Mouse (Mus musculus) gastrocnemius, adult 2 months (tissue): ENCODE results near the gene Eno3. TPM values are rescaled to one million over a fixed set of nuclear protein-coding genes. Genes with fewer than 3 reads are reported as not detected.

ENCODE experiments used
- DNase-seq: peaks from one replicate; pipeline ENCODE4 v3.0.0; 2022
- H3K27ac ChIP-seq: fragments of 200-600 bp; 2 replicates; pipeline ENCODE4 v1.8.1; 2022; ENCODE audit warnings: mild to moderate bottlenecking
- H3K4me3 ChIP-seq: fragments of 200-600 bp; 2 replicates; pipeline ENCODE4 v1.8.1; 2022; ENCODE audit warnings: mild to moderate bottlenecking, moderate library complexity
- CTCF ChIP-seq: fragments of 200-600 bp; IDR thresholded peaks from 2 replicates; pipeline ENCODE4 v1.8.1; 2022; ENCODE audit warnings: antibody characterized with exemption, mild to moderate bottlenecking, moderate library complexity
- intact Hi-C: fragments of 180-260 bp; cut with DNase I; formaldehyde crosslinking; loops from one replicate; pipeline ENCODE4 v1.15.1; 2025
- total RNA-seq, 2 experiments: library from RNA; stranded (reverse); gene quantifications; 2 replicates each; pipeline ENCODE4 v1.2.3; 2021

Gene Eno3
- total RNA-seq, 2 experiments from 2014 or later = 7,153 to 7,488 TPM

DNA sequence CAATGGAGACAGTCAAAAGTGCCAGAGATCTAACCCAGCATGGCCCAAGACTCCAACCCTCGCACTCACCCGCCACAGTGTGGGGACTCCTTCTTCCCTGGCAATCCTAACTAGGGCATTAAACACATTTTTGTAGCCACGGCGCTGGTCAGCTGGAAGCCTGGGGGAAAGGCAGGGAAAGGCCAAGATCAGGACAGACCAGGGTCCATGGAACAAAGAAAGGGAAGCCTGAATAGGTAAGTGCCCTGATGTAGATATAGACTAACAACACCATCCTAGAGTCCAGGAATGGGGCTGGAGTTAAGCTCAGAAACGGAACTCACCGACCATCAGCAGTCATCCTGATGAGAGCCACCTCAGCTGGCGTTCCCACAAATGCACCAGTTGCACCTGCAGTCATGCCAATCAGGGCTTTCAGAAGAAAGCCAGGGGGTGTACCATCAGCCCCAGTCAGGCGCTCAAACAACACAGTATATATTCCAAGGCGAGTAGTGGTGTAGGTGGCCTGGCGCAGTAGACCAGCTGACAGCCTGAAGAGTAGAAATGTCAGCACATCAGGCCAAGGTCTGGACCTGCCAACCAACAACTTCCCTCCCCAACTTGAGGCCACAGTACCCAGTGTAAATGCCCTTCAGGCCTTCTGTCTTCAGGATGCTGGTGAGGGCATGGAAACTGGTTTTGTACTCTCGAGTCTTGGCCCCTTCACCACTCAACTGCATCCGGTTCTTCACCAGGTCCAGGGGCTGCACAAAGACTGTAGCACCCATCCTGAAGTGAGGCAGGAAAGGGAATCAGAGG is 11.3 kb upstream of the Eno3 start:
- intact Hi-C loops = loop anchor here (10.0 kb wide), 1 partner anchor 651 kb away; the partner anchor contains the start of genes Gabarap and Phf23
- TF ChIP-seq CTCF = no peak
- Histone ChIP-seq H3K4me3 (peak overlapping the region; percentile 91), H3K27ac (peak overlapping the region; percentile 97)
- DNase-seq = no peak

DNA sequence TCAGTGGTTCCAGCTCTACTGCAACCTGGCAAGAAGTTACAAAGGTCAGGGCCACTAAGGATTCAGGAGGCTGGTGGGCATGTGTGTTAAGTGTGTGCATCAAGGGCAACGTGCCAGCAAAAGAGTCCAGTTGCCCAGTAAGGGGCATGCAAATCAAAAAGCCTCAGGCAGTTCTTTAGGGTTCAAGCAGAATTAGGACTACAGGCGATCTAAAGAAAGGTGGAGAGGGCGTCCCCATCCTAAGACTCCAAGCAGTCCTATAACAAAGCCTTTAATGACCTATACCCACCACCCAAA is 10.8 kb upstream of the Eno3 start:
- intact Hi-C loops = loop anchor here (10.0 kb wide), 1 partner anchor 651 kb away; the partner anchor contains the start of genes Gabarap and Phf23
- H3K27ac ChIP-seq = peak overlapping the region; percentile 97

DNA sequence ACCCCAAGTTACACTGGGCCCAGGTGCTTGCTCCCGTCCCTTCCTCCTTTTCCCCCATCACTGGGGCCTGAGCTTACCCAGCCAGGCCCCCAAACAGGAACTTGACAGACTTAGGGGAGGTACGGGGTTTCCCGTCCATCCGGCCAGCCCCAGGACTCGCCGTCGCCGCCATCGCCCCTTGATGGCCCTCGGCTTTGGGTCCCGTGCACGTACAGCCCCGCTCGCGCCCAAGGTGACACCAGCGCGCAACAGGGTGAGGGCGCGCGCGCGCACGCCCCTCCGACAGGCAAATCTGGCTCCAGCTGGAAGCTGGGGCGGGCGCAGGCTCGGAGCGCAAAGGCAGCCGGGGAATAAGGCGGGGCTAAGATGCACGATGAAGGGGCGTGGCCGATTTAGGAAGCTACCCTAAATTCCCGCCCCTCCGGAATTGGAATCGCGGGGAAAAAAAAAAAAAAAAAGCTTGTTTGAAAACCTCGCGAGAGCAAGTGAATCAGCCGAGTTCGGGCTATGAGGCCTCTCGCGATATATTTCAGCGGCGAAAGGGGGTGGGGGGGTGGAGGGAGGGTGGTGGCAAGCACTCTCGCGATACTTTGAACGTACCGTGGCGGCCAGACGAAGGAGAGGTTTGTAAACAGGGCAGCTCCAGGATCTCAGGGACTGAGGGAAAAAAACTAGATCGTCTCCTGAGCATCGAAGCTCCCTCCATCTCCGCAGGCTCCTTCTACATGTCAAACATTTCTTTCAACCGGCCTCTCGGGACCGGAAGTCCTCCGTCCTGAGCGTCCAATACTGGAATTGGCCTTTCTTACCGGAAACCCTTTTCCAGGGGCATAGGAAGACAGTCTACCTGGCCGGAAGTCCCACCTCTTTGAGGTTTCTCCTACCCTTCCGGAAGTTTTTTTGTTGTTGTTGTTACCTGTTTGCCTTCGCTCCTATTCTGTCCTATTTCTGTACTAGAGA is 10.0 kb upstream of the Eno3 start, which contains the start of the genes Rnf167 and Slc25a11:
TSS of gene Rnf167 (plus strand) at position 545 of the 960 bp plus-strand sequence.
TSS of gene Slc25a11 (minus strand) at position 789 of the 960 bp plus-strand sequence.
- H3K27ac ChIP-seq = peak within 1 kb of the TSS; percentile 97
- H3K4me3 ChIP-seq = peak within 1 kb of the TSS; percentile 91
- peak; percentile 98 for DNase-seq
- TF ChIP-seq CTCF = no peak; the same call in 1 of the 2 replicates
- intact Hi-C loops = loop anchor here (10.0 kb wide), 1 partner anchor 652 kb away; the partner anchor contains the start of genes Gabarap and Phf23

More for the DNA sequence above, 10.8 kb upstream of the Eno3 start:
- no peak for DNase-seq
- H3K4me3 ChIP-seq = peak overlapping the region; percentile 91
- TF ChIP-seq CTCF = no peak

DNA sequence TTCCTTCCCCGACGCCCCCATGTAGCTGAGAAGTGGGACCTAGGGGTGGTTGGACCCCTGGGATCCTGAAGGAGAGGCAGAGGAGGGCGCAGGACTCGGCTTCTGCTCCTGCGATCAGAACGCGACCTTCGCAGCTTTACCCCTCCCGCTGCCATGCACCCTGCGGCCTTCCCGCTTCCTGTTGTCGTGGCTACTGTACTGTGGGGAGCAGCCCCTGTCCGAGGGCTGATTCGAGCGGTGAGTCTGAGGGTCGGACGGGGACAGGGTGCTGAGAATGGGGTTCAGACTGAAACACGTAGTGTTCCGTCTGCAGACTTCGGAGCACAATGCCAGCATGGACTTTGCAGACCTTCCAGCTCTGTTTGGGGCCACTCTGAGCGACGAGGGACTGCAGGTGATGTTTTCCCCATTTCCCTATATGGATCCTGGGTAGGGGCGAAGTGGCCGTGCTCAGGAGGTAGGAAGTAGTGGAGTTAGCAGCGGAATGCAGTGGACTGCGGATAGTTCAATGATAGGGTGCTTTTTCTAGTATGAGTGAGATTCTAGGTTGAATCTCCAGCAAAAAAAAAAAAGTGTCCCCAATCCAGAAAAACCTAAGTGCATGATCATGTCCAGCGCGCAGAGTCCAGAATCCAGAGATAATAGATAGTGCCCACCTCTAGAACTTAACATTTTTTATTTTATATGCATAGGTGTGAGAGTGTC is 9.1 kb upstream of the Eno3 start:
- Histone ChIP-seq H3K4me3 (peak overlapping the region; percentile 91), H3K27ac (peak overlapping the region; percentile 94)
- DNase-seq = peak; percentile 60
- no peak for TF ChIP-seq CTCF
- intact Hi-C loops = loop anchor here (2.0 to 10.0 kb wide), 2 partner anchors 51 to 653 kb away; partner anchors contain the start of genes Gabarap and Phf23

DNA sequence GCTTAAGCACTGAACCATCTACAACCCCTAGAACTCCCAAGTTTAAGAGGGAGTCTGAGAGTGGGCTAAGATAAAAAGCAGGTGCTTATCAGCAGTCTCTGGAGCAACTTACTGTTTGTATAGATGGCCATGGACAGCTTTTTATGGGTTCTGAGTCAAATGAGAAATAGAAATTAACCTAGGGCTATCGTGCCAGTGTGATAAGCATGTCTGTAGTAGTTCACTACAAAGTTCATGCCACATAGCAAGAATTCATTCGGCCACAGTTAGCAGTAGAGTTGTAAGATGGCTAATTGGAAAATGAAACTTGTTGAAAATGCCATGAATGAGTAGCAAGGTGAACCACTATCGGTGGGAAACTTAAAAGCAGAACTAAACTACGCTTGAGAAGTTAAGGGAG is 8.5 kb upstream of the Eno3 start:
- TF ChIP-seq CTCF = no peak
- peak overlapping the region; percentile 91 for H3K4me3 ChIP-seq
- peak overlapping the region; percentile 94 for H3K27ac ChIP-seq
- no peak for DNase-seq
- intact Hi-C loops = loop anchor here (2.0 to 10.0 kb wide), 2 partner anchors 50 to 654 kb away; partner anchors contain the start of genes Gabarap and Phf23

DNA sequence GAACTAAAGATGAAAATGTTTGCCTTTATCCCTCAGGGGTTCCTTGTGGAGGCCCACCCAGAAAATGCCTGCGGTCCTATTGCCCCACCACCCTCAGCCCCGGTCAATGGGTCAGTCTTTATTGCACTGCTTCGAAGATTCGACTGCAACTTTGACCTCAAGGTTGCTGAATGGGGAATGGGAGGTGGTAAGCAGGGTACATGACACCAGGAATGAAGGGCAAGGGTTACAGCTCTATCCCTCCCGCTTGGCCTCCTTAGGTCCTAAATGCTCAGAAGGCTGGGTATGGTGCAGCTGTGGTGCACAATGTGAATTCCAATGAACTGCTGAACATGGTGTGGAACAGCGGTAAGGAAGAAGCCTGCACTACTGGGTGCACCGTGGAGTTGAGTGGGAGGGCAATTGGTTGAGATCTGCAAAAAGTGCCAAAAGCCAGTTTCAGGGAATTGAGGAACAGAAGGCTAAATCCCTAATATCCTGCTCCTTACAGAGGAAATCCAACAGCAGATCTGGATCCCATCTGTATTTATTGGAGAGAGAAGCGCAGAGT is 7.7 kb upstream of the Eno3 start:
- DNase-seq = no peak
- intact Hi-C loops = loop anchor here (2.0 to 10.0 kb wide), 2 partner anchors 50 to 654 kb away; partner anchors contain the start of genes Gabarap and Phf23
- Histone ChIP-seq H3K4me3 (peak overlapping the region; percentile 91), H3K27ac (peak overlapping the region; percentile 92; the same call in 1 of the 2 replicates)
- no peak for TF ChIP-seq CTCF

DNA sequence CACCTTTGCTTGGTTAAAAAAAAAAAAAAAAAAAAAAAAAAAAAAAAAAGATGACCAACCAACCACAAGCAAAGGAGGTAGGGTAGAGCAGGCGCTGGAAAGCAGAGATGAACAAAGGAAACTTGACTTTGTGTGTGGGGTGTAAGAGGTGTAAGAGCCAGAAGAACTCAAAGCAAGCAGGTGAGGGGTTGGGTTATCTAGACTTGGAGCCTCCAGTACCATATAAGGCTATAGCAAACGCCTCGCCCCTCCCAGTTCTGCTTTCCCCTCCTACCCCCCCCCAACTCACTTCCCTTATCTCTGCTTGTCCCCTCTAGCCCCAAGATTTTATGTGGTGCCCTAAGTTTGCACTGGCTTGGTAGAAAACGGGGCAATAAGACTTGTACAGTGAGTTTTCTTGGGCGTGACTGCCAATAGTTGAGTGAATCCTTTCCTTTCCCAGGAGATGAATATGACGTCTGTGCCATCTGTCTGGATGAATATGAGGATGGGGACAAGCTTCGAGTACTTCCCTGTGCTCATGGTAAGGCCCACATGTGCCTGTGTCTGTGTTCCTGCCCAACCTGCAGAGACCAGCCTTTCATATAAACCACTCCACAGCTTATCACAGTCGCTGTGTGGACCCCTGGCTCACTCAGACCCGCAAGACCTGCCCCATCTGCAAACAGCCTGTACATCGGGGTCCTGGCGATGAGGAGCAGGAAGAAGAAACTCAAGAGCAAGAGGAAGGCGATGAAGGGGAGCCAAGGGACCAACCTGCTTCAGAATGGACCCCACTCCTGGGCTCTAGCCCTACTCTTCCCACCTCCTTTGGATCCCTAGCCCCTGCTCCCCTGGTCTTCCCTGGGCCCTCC is 6.5 kb upstream of the Eno3 start:
- no peak for TF ChIP-seq CTCF
- no peak for DNase-seq
- peak overlapping the region; percentile 92 for H3K27ac ChIP-seq
- intact Hi-C loops = no loop called here
- H3K4me3 ChIP-seq = peak overlapping the region; percentile 38

DNA sequence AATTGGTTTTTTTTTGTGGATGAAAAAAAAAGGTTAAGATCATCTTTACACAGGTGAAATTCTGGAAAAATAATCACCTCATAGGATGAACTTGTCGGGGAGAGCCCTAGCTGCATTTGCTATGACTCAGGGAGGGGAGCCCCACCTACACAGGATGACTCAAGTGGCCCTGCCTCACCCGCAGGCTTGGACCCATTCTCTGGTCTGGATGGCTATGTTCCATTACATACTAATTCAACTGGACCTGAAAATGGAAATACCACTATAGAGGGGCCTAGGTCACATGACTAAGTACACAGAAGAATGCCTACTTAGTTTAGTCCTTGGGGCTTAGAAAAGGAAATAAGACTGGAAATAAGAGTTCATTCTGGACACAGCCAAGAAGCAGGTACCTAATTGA is 5.6 kb upstream of the Eno3 start:
- intact Hi-C loops = no loop called here
- peak overlapping the region; percentile 94 for H3K4me3 ChIP-seq
- H3K27ac ChIP-seq = peak overlapping the region; percentile 92
- TF ChIP-seq CTCF = no peak
- DNase-seq = no peak

DNA sequence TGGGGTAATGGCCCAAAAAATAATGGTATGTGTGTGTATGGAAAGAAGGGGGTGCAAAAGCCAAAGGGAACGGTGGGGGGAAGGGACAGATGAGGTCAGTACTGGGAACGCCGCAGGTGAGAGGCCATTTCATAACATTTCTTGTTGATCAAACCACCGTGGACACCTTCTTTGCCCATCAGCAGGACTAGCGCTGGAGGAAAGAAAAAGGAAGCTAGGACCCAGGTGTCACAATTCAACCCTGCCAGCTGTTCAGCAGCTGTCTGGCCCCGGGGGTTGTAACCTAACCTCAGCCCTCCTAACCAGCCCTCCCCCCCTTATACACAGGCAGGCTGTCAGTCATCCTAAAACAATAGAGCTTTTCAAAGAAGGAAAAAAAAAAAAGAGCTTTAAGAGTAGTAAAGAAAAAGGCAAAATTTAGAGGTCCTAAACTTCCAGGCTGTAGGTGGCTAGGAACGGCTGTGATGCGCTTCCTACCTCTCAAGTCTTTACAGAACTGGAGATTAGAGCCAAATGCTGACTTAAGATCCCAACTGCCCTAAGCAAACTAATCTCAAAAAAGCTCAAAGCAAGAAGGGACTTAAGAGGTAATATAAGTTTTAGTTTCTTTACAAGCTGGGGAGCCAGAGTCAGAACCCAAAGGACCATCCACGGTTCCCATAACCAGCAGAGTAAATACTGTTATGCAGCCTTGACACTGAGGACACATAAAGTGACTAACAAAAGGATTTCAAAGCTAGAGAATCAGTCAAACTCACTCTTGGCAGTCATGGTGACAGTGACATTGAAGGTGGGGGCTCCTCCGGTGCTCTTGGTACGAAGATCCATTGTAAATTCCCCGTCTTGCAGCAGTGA is 4.7 kb upstream of the Eno3 start:
- TF ChIP-seq CTCF = no peak
- no peak for DNase-seq
- Histone ChIP-seq H3K4me3 (peak overlapping the region; percentile 94), H3K27ac (peak overlapping the region; percentile 92)
- intact Hi-C loops = no loop called here

DNA sequence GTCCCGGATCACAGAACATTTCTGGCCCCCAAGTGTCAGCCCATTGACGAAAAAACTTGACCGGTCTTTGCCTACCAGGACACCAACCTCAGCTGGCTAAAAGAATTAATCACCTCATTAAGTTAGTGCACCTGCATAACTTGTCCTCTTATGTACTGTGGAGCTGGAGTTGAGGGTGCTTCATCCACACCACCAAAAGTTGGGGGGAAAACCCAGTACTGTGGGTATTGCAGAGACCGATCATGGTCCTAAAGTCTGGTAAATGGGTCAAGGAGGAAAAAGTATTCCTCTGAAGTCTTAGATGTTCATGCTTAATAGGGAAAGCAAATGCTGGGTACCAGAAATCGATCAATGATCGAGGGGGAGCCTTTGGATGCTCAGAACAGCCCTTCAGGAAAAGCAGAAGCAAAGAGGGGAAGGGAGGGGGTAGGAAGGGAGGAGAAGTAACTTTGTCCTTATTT is 4.1 kb upstream of the Eno3 start:
- DNase-seq = no peak
- TF ChIP-seq CTCF = no peak
- H3K27ac ChIP-seq = peak overlapping the region; percentile 92
- peak overlapping the region; percentile 94 for H3K4me3 ChIP-seq
- intact Hi-C loops = no loop called here
